Mouse (Mus musculus): ENCODE results near the gene Pipox.

GRCm38 (mm10) chr11:77857089-77857488 lies 36.8 kb downstream of the Pipox start:
- TF ChIP-seq POLR2A (IDR thresholded peaks at IDR 0.05; ENCODE audit: control insufficient read depth, extremely low read depth, insufficient read depth, low read length, poor library complexity) (no peak), CTCF (IDR thresholded peaks at IDR 0.05; ENCODE audit: borderline replicate concordance, control insufficient read depth, extremely low read depth, insufficient read depth, low read length, poor library complexity) (no peak)
